Mouse (Mus musculus) urinary bladder, postnatal 10 days (tissue): ENCODE results near the gene Gm28038.

Experiments used
- DNase-seq: peaks from one replicate; pipeline ENCODE4 v3.0.0; 2022; ENCODE audit warnings: low spot score

The Gm28038 gene

GRCm38 (mm10) chr2:30257699-30258460 lies 23.0 kb upstream of the Gm28038 start:
- no peak for DNase-seq

DNA sequence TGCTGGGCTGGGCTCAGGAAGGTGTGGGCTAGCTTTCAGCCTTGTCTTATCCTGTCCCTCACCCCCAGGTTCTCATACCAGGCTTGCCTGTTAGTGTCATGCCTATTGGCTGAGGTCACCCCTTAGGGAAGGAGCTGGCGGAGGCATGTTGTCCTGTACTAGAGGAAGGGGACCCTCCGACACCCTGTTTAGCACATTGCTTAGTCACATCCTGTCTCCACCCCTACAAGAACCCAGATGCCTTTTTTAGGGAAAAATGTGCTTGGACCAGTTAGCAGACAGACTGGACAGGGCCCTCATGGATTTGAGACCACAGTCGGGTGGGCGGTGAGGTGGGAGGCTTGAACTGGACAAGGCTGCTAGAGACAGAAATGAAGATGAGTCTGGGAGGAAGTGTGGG lies 22.2 kb upstream of the Gm28038 start:
- DNase-seq, result no peak

DNA sequence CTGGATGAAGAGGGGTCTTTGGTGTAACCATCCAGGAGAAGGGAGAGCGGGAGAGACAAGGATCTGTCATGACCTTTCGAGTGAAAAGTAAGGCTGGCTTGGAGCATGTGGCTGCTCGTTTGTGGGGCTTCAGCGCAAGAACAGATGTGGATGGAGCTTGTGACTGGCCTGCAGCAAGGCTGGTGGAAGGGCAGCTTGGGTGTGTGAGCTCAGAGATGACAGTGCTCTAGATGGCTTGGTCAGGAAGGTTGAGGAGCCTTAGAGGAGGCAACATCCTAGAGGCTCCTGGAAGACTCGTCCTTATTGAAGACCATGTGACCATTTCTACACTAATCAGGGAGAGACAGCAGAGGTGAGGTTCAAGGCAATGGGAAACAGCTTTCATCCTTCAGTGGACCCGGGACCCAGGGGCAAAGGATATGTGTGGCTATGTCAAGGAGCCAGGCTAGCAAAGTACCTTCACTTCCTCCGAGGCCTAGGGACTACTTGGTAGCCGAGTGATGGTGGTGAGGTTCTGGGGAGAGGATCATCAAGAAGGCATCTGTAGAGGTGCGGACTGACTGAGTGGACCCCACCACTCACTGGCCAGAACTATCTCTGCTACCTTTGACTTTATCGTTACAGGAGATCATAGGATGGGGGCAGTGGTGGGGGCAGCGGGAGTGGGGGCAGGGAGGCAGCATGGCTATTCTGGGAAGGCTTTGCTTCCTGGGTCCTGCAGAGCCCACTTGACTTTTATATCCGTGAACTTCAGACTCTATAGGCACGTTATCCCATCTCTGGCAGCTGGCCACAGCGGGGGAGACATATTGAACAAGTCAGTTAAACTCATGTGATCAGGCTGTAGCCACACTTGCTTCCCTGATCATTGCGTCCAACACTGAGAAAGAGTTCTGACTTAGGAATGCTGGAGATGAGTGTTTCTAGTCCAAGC lies 21.4 kb upstream of the Gm28038 start:
- DNase-seq, result no peak

DNA sequence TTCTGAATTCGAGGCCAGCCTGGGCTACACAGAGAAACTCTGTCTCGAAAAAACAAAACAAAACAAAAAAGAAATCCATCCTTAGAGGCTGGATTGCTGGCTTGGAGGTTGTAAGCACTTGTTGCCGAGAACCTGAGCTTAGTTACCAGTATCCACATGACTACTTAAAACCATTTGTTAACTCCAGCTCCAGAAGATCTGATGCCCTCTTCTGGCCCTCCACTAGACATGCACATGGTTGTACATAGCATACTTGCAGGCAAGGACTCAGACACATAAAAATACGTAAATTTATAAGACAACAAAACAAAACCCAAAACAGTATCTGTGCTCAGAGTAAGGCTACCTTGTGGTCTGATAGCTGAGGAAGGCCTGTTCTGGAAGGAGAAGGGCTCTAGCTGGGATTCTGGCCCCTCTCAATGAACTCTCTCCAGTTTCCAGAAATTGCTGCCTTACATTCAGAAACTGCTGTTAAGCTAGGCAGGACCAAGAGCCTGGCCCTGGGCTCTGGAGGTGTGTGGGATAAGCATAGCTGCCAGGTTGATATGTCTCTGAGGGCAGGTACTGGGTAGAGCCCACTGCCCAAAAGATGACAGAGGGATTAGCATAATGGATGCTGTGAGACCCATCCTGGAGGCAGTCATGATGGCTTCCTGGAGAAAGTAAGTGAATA lies 19.6 kb upstream of the Gm28038 start:
- DNase-seq, result no peak

DNA sequence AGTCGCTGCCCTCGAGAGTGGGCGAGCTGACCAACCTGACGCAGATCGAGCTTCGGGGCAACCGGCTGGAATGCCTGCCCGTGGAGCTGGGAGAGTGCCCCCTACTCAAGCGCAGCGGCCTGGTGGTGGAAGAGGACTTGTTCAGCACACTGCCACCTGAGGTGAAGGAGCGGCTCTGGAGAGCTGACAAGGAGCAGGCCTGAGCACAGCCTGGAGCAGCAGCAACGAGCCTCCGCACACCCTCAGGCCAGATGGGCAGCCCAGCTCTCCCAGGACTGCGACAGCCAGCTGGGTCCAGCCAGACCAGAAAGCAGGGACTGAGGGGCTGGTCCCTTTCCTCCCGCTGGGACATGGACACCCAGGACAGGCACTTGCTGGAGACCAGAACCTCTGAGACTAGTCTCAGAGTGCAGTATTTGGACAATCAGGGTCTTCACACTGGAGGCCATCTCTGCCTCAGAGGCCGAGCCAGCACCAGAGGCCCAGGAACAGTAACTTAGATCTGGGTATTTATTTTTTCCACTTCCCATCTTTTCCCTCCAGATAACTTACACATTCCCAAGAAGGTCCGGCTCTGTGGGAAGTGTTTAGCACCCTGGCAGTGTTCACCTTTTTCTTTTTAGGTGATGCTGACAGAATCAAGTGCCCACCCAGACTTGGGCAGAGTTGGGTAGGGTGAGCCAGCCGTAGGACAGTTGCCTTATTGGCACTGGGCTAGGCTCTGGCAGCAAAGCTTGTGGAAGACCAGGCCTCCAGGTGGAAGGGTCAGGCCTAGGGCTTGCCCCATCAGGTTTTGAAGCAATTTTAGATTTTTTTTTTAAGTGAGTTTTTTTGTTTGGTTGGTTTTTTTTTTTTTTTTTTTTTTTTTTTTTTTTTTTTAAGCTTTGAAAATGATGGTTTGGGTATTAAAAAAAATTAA lies 18.7 kb upstream of the Gm28038 start:
- DNase-seq, result no peak

DNA sequence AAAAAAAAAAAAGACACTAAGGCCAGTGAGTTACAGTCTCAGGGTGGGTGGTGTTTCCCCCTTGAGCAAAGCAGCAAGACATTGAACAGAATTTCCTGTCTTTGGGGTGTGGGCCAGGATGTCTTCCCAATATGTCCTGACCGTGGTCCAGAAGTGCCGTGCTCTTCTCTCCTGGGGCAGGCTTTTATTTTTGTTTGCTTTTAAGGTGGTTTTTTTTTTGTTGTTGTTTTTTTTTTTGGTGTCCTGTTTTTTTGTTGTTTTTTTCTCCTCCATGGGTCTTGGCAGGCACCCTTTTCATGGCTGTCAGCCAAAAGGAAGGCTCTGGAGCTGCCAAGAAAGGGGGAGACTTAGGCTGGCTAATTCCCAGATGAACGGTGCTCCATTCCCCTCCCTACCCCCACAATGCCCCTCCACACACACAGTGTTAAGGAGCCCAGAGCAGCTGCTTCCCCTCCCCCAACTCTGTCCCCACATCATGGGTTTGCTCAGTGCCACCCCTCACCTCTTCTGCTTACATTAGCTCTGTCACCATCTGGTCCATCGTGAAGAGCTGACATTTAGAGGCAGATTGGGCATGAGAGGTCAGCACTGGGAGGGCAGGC lies 17.9 kb upstream of the Gm28038 start:
- no peak for DNase-seq

GRCm38 (mm10) chr2:30263811-30264210 lies 17.0 kb upstream of the Gm28038 start:
- DNase-seq, result no peak

- no peak for DNase-seq
Observed at GRCm38 (mm10) chr2:30264671-30265519, 15.9 kb upstream of the Gm28038 start.

- DNase-seq, result no peak
Observed at GRCm38 (mm10) chr2:30265767-30266253, 15.0 kb upstream of the Gm28038 start, which contains the start of gene Phyhd1. Gene Phyhd1, plus strand, starts transcription at chr2:30266203.

DNA sequence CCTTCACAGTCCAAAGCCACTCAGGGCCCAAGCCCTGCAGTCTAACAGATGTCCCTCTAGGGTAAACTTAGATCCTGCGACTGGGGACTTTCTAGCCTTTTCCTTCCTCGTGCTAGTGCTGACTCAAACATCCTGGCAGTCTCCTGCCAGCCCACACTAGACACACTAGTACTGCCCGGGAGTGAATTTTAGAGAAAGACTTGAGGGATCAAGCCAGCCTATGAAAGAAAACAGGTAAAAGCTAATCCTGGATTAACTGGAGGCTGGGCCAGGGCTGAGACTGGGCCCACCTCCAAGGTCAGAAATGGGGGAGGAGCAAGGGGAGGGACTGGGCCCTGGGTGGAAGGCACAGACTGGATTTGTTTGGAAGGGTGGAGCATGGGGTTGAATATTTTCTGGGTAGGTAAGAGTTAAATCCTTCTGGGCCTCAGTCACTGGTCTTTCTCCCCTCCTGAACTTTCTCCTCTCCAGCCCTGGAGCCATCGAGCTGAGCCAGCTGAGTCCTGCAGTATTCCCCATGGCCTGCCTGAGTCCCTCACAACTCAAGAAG lies 14.4 kb upstream of the Gm28038 start:
- DNase-seq, result no peak

DNA sequence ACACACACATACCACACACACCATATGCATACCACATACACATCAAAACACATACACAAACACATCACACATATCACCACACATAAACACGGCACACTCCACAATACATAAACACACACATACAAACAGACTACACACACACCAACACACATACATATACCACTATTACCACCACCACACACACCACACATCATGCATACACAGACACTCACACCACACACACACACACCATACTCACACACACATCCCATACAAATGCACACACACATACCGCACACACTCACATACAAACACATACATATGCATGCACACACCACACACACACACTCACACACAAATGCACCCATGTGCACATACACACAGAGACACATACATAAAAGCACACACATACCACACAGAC lies 13.4 kb upstream of the Gm28038 start:
- DNase-seq, result no peak

GRCm38 (mm10) chr2:30268371-30268770 lies 12.5 kb upstream of the Gm28038 start:
- DNase-seq, result no peak

- no peak for DNase-seq
Observed at GRCm38 (mm10) chr2:30269241-30269990, 11.4 kb upstream of the Gm28038 start.

DNA sequence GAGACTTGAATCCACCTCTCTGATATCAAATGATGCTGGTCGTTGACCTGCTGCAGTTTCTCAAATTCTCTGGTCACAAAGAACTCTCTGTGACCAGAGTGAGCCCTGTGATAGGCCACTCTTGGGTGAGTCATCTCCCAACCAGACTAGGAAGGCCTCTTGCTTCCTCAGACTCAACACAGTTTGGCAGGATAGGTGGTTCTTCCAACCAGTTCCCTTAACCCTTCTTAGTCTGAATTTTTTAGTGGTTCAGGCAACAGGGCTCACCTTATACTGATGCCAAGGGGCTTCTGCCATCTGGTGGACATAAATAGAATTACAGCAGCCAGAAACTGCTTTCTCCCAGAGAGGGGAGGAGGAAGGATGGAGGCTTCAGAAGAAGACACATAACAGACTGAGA lies 10.7 kb upstream of the Gm28038 start:
- DNase-seq, result no peak

DNA sequence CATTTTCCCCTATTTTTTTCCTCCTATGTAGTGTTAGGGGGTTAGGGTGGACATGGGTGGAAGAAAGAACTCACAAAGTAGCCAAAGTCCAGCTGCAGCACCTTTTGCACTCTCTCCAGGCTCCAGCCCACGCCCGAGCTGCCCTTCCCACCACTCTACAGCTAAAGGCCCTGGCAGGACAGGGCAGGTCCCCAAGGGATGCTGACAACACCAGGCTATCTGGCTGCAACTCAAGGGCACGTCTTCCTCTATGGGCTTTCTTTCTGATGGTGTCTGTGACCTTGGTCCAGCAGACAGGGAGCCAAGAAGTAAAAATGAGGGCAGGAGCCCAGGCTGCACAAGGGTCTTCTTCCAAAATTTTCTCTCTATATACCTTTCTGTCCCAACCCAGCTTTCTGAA lies 808 bp downstream of the Gm28038 start:
- no peak for DNase-seq

- DNase-seq, result no peak
Observed at GRCm38 (mm10) chr2:30283193-30283592, 2.4 kb downstream of the Gm28038 start.

DNA sequence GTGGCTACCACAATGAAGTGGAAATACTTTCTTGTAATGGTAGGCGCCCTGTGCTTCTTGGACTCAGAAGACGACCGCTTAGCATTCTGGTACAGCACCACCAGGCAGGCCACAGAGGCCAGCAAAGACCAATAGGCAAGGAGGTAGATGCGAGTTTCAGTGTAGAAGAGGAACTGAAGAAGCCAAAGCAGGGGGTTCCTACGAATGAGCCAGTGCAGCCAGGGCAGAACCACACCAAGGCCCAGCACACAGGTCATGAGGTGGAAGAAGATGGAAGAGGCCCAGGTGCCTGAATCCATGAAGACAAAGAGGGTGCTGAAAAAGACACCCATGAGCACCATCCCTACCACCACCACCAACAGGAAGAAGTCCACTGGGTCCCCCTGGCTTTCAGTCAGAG lies 4.2 kb downstream of the Gm28038 start:
- no peak for DNase-seq

- DNase-seq, result no peak
Observed at GRCm38 (mm10) chr2:30285416-30286181, 4.8 kb downstream of the Gm28038 start.
